Mouse (Mus musculus): Measurements from ENCODE around the gene Rgcc.

Gene Rgcc

DNA sequence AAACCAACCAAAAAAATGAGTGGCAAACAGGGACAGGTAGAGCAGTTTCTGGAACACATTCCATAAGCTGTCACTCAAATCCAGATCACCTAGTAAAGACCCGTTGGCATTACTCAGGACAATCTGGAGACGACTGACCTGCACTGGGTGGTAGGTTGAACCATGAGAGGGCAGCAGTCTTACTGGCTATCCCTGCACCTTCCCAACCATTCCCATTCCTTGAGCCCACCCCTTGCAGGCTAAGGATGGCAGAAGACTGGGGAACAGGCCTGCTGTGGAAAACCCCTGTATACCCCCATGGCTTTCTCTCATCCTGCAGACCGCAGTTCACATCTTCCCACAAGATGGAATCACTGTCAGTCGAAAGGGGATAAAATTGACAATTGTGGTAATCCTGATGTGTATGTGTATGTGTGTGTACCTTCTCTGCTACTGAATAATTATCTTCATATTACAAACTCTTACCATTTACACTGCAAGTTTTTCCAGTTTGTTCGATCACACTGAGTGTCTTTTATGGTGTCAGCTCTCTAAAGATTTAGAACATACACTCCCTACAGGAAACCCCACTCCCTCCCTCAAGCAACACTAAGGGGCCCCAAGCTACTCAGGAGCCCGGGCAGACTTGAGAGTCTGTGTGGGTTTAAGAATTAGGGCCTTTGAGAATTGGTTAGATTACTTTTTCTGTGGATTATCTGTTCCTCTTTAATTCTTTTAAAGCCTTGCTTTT, 59.6 kb downstream of the Rgcc start:
- no peak for DNase-seq (ENCODE audit: low read depth, low spot score)

DNA sequence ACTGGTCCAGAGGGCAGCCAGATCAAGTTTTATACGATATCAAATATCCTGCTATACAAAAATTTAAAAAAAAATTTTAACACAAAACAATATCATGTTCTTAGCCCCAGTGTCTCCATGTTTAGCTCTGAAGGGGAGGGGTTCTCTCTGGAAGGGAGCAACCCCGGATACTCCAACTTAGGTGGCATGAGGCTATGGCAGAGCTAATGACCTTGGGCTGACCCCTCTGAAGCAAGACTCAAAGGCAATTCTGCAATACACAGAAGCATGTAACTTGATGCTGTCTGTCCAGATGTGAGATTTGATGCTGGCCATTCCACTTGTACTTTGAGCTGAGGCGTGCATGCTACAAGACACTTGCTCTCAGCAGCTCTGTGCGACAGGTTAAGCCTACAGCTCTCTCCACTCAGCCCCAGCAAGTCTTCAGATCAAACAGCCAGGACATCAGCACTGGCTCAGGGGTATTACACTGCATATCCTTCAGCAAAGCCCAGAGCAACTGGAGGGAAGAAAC, 60.3 kb downstream of the Rgcc start:
- DNase-seq (ENCODE audit: low read depth, low spot score): no peak

DNA sequence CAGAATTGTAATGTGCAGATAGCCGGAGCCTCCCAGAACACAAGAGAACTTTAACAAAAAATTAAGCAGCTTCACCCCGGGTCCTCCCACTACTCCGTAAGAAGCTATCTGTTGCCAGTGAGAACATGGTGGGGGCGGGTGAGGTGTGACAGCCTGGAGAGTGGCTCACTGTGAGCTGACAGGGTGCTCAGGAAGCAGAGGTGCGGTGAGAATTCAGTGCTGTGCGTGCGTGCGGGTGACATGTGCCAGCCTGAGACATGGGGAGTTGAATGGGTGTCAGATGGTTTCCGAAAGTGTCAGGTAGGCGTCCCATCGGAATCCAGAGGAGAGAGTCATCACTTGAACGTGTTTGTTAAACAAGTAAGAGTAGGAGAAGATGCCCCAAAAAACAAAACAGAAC, 62.0 kb downstream of the Rgcc start:
- no peak for DNase-seq (ENCODE audit: low read depth, low spot score)

Data from ES-CJ7 (cell line).